Mouse (Mus musculus): ENCODE data around the gene Gm3952. TPM values are rescaled to one million over a fixed set of nuclear protein-coding genes. Genes with fewer than 3 reads are reported as not detected.
A peak's percentile ranks its signal among the peaks of the same experiment; 100 is the strongest.

Gene Gm3952
- total RNA-seq (2015) (not detected in 2 replicates), total RNA-seq (2017) (not detected in 2 replicates)

- no peak for ATAC-seq (replicated peaks; ENCODE audit: poor library complexity)
These were observed at the start of gene Gm3952 for GRCm38 (mm10) chr8:128798594-128798993. Gene Gm3952, minus strand, starts transcription at chr8:128798694.

GRCm38 (mm10) chr8:128843749-128844148 lies 45.3 kb upstream of the Gm3952 start:
- ATAC-seq (replicated peaks; ENCODE audit: poor library complexity): no peak

DNA sequence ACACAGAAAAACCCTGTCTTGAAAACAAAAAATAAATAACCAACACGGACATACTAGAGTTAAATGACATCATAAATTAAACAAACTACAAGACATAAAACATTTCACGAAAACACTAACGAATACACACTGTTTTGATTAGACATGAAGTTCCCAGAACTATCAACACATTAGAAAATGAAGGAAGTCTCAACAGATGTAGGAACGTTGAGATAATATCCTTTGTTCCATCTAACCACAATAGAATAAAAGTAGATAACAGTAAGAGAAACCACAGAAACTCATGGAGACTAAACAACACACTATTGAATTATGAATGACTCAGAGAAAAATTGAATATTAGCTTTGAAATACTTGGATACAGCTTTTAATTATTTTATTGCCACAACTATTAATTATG lies 14.0 kb upstream of the Gm3952 start:
- ATAC-seq (replicated peaks; ENCODE audit: poor library complexity): no peak

GRCm38 (mm10) chr8:128735692-128736091 lies 62.8 kb downstream of the Gm3952 start:
- ATAC-seq (replicated peaks; ENCODE audit: poor library complexity): no peak

- peak; percentile 83 for ATAC-seq (replicated peaks; ENCODE audit: poor library complexity)
These were observed 64.4 kb downstream of the Gm3952 start for GRCm38 (mm10) chr8:128734118-128734517.

DNA sequence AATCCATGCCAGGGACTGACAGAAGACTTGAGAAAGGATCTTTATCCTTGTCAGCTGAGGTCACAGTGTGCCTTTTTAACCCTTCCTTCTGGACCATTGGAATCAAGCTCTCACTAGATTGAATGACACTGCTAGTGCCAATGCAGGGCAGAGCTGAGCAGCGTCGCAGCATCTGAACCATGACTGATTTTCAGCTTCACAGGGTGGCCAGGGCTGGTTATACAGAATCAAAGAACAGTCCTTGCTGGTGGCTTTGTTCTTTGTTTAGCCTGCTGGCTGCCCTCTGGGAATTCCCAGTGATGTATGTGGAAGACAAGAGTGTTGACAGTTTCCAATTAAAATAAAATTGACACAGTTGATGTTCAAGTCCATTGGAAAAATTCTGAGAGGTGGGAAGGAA lies 66.2 kb downstream of the Gm3952 start:
- ATAC-seq (replicated peaks; ENCODE audit: poor library complexity): no peak

DNA sequence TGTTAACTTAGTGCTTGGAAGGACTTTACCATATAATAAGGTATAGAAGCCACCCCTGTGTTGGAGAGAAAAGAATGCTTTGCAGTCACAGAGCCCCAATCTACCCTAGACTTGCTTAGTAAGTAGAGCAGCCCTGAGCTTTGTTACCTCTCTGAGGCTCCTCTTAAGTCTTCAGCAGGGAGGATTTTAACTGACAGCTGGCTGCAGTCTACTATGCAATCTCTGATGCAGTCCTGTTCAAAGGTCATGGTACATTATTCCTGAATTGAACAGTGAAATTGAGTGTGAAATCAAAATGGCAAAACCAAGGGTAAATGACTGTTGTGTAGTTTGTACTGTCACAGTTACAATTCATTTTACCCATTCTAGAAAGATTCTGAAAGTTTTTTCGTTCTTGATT lies 71.3 kb downstream of the Gm3952 start:
- no peak for ATAC-seq (replicated peaks; ENCODE audit: poor library complexity)

- peak; percentile 89 for ATAC-seq (replicated peaks; ENCODE audit: poor library complexity)
These were observed 73.7 kb downstream of the Gm3952 start for GRCm38 (mm10) chr8:128724819-128725218.

DNA sequence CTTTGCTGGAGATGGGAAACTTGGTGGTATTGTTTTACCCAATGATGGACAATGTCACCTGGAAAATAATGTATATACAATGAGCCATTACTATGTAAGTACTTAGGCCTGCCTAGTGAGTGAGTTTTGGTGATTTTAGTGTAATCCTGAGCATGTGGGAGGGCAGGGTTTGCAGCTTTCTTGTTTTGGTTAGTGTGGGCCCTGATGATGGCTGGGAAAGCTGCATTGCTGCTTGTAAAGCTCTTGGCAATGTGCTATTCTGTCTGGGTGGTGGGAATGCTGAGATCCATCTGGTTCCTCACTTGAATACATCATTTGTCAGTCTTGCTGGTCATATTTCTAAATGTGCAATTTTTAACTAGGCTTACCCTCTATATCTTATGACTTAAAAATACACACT lies 82.3 kb downstream of the Gm3952 start:
- ATAC-seq (replicated peaks; ENCODE audit: poor library complexity): no peak

- ATAC-seq (replicated peaks; ENCODE audit: poor library complexity): peak; percentile 99
These were observed 89.2 kb downstream of the Gm3952 start for GRCm38 (mm10) chr8:128709261-128709660.

GRCm38 (mm10) chr8:128704836-128705235 lies 93.7 kb downstream of the Gm3952 start:
- no peak for ATAC-seq (replicated peaks; ENCODE audit: poor library complexity)

GRCm38 (mm10) chr8:128704376-128704775 lies 94.1 kb downstream of the Gm3952 start:
- no peak for ATAC-seq (replicated peaks; ENCODE audit: poor library complexity)

GRCm38 (mm10) chr8:128697945-128698344 lies 100.5 kb downstream of the Gm3952 start:
- ATAC-seq (replicated peaks; ENCODE audit: poor library complexity): no peak

- peak; percentile 43 for ATAC-seq (replicated peaks; ENCODE audit: poor library complexity)
These were observed 101.6 kb downstream of the Gm3952 start for GRCm38 (mm10) chr8:128696701-128697397.

Other genes starting within 250 kb of the Gm3952 start
- gene Itgb1, start 113.0 kb downstream of the Gm3952 start, total RNA-seq (2015): 78.2 and 84.2 TPM in 2 replicates
- gene Itgb1, start 113.0 kb downstream of the Gm3952 start, total RNA-seq (2017): 139 and 140 TPM in 2 replicates

Data from megakaryocyte progenitor cell, adult 5-6 weeks (primary cell).